Mouse (Mus musculus) G1E (cell line): ENCODE results near the gene Igf2bp3. TPM values are rescaled to one million over a fixed set of nuclear protein-coding genes. Genes with fewer than 3 reads are reported as not detected.

Source experiments
- ATAC-seq: 2 replicates; pipeline ENCODE4 v1.8.0; 2016; ENCODE audit warnings: mild to moderate bottlenecking; ENCODE audit not compliant: insufficient number of reproducible peaks, poor library complexity, low FRiP score, severe bottlenecking; ENCODE audit errors: extremely low read depth
- DNase-seq: peaks from one replicate; pipeline ENCODE4 v3.0.0; 2012; ENCODE audit warnings: low spot score
- H3K27me3 ChIP-seq: 2 replicates; pipeline ENCODE4 v1.6.1; 2012; ENCODE audit warnings: mild to moderate bottlenecking, low read length, inconsistent platforms; ENCODE audit not compliant: insufficient read depth
- H3K36me3 ChIP-seq: replicated peaks from 2 replicates; pipeline ENCODE3; 2012; ENCODE audit warnings: mild to moderate bottlenecking, inconsistent platforms
- H3K4me1 ChIP-seq: 2 replicates; pipeline ENCODE4 v1.6.1; 2012; ENCODE audit warnings: low read depth, low read length, inconsistent platforms, mixed read lengths; ENCODE audit not compliant: insufficient read depth
- H3K4me3 ChIP-seq: 2 replicates; pipeline ENCODE4 v1.5.1; 2012; ENCODE audit warnings: low read depth, mild to moderate bottlenecking, inconsistent platforms, low read length, moderate library complexity, mixed read lengths
- H3K9me3 ChIP-seq: replicated peaks from 2 replicates; pipeline ENCODE4 v1.6.1; 2012; ENCODE audit warnings: inconsistent platforms
- CTCF ChIP-seq: IDR thresholded peaks from 2 replicates; pipeline ENCODE4 v1.5.1; 2012; ENCODE audit warnings: low read depth, low read length, inconsistent platforms, mixed read lengths
- GATA1 ChIP-seq: IDR thresholded peaks from 2 replicates; pipeline ENCODE4 v1.6.1; 2012; ENCODE audit warnings: borderline replicate concordance, low read length, inconsistent platforms, mixed read lengths
- GATA2 ChIP-seq: IDR thresholded peaks from 2 replicates; pipeline ENCODE4 v1.6.1; 2012; ENCODE audit warnings: low read depth, low read length, inconsistent platforms, borderline replicate concordance
- POLR2AphosphoS5 ChIP-seq: IDR thresholded peaks from 2 replicates; pipeline ENCODE4 v1.6.1; 2012; ENCODE audit warnings: low read depth, low read length, inconsistent platforms; ENCODE audit not compliant: insufficient replicate concordance
- TAL1 ChIP-seq: conservative IDR thresholded peaks from 2 replicates; pipeline ENCODE4 v1.6.1; 2012; ENCODE audit warnings: low read depth, low read length, inconsistent platforms, mixed read lengths
- polyA plus RNA-seq: library from polyadenylated mRNA; stranded (reverse); fragments of >175 nt; gene quantifications from 2 replicates; pipeline ENCODE4 v1.2.3, GENCODE M21; 2012
- total RNA-seq, 2 experiments: library from RNA; stranded (forward) in 1 of 2; stranded (reverse) in 1 of 2; fragments of 200-1000 nt in 1 of 2; fragments of >200 nt in 1 of 2; fragmentation: Nextera tagmentation in 1 of 2; gene quantifications; 2 replicates each; pipeline ENCODE4 v1.2.3; 2014 to 2017

Igf2bp3 gene
- total and polyA plus RNA-seq, 3 experiments = 25.9 to 50.9 (median 41.2) TPM

DNA sequence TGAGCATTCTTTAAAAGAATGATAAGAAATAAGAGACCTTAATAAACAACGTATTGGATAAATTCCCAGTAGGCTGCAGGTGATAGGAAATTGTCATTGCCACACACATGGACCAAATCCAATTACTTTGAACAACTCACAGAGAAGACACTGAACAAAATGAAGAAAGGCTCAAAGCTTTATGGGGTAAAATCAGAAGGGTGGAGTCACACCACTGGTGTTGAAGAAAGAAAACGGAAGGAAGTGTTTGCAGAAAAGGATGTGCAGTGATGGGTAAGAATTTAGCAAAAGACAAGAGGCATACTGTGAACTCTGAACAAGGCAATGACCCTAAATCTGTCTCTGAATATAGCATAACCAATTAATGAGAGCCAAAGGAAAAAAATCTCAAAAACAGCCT is 54.8 kb downstream of the Igf2bp3 start:
- Histone ChIP-seq H3K4me3 (no peak overlapping the region), H3K36me3 (peaks cover 63% of the 10 kb centered on the region), H3K9me3 (no peaks in the 10 kb centered on the region), H3K27me3 (no peaks in the 10 kb centered on the region), H3K4me1 (peaks cover 8% of the 10 kb centered on the region; the same call in 1 of the 2 replicates)
- DNase-seq (no peak), ATAC-seq (no peak)
- no peak for TF ChIP-seq POLR2AphosphoS5
- no peak for TF ChIP-seq GATA1
- no peak for TF ChIP-seq CTCF
- no peak for TF ChIP-seq GATA2
- TF ChIP-seq TAL1 = no peak

DNA sequence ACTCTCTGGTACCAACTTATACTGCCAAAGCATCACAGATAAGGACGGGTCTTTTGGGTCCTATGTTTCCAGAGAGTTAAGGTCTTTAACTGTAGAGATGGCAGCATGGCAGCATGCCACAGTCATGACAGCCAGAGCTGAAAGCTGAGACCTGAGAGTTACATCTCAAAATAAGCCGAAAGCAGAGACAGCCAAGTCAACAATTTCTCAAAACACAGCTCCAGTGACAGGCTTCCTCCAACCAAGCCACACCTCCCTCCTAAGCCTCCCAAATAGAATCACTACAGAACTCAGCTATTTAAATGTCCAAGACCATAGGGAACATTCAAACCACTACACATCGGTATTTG is 58.0 kb downstream of the Igf2bp3 start:
- peaks cover 8% of the 10 kb centered on the region; the same call in 1 of the 2 replicates for H3K4me1 ChIP-seq
- no peaks in the 10 kb centered on the region for H3K27me3 ChIP-seq
- H3K9me3 ChIP-seq = no peaks in the 10 kb centered on the region
- H3K4me3 ChIP-seq = no peak overlapping the region
- DNase-seq = no peak
- peaks cover 57% of the 10 kb centered on the region for H3K36me3 ChIP-seq
- TF ChIP-seq GATA2 (no peak), GATA1 (no peak), POLR2AphosphoS5 (no peak), CTCF (no peak), TAL1 (no peak)
- ATAC-seq = no peak

DNA sequence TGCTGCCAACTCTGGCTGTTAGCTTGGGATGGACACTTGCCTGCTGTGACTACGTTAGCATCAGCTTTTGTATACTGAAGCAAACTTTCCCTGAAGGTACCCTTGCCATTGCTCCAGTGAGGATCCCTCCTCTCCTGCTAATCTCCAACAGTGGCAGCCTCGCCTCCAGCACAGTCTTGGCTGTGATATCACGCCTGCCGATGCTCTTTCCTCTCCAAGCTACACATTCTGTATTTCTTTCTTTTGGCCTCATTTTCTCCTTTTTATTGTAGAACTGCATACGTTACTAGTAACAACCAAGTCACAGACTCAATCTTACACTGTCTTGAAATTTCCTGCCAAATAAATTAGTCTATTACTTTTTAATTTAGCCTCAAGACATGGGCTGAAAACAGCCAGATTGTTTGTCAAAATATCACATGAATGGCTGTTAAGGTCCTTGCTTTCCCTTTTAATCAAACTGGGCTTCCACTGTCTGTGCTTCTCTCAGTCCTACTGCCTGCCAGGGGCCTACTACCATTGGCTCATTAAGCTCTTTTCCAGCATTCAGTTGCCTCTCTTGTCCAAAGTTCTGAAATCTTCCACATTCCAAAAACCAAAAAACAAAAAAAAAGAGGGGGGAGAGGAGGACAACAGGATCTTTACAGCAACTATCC is 58.5 kb downstream of the Igf2bp3 start:
- no peak for DNase-seq
- no peak for ATAC-seq
- H3K4me1 ChIP-seq = peaks cover 8% of the 10 kb centered on the region; the same call in 1 of the 2 replicates

DNA sequence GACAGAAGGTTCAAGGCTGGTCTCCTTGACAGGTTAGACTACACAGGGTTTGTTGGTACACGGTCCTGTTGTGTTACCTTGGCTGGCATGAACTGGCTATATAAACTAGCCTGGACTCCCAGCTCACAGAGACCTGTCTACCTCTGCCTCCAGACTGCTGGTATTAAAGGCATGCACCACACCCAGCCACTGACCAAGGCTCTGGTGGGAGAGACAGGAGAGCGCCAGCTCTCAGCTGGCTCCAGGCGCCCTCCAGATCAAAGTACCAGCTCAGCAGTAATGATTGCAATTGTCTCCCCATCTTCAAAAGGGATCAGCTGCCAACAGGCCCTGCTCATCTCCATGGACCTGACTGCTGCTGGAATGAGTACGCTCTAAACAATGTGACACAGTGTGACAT is 63.3 kb downstream of the Igf2bp3 start:
- Histone ChIP-seq H3K36me3 (peaks cover 54% of the 10 kb centered on the region), H3K9me3 (no peaks in the 10 kb centered on the region), H3K4me3 (no peak overlapping the region), H3K27me3 (no peaks in the 10 kb centered on the region), H3K4me1 (peaks cover 11% of the 10 kb centered on the region)
- DNase-seq (no peak), ATAC-seq (no peak)
- no peak for TF ChIP-seq POLR2AphosphoS5
- TF ChIP-seq GATA2 = no peak
- TF ChIP-seq CTCF = no peak
- TF ChIP-seq TAL1 = no peak

More for the DNA sequence above, 58.5 kb downstream of the Igf2bp3 start:
- Histone ChIP-seq H3K27me3 (no peaks in the 10 kb centered on the region), H3K9me3 (no peaks in the 10 kb centered on the region), H3K36me3 (peaks cover 56% of the 10 kb centered on the region), H3K4me3 (no peak overlapping the region)
- TF ChIP-seq CTCF (no peak), GATA2 (no peak), TAL1 (no peak), GATA1 (no peak), POLR2AphosphoS5 (no peak)

DNA sequence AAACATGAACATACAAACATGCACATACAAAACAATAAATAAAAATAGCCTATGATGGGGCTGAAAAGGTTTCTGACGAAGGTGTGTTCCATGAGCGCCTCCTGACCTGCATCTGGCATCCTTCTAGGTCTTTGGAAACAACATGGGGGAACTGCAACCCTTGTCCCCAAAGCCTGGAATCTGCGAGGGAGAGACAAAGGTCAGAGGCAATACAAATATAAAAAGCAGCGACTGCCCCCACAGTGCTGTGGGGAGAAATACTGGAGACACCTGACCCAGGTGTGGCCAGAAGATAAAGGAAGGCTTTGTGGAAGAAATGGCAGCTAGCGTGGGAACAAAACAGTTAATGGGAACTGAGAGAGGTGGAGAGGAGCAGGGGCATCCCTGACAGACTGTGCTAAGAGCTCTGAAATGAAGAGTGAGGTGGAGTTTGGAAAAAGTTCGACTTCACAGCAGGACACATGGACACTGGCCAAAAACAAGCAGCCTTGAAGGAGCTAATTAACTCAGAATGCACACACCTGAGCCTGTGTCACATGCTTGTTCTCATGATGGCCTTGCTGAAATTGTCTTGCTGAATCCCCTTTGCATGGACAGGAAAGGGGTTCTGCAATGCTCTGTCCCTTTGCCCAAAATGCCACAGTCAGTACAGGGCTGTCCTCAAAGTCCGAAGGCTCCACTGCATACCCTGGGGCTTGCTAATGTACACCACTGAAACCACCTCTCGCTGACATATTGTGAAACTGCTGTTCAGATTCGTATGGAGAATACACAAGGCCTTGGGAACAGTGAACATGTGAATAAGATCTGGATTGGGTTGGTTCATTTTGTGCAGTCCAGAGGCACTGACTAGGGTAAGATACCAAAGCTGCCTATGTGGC is 64.2 kb downstream of the Igf2bp3 start:
- TF ChIP-seq GATA1 = no peak
- TF ChIP-seq CTCF = no peak
- no peak for TF ChIP-seq POLR2AphosphoS5
- TF ChIP-seq GATA2 = no peak
- no peak for TF ChIP-seq TAL1
- DNase-seq (no peak), ATAC-seq (no peak)

More for the DNA sequence above, 64.2 kb downstream of the Igf2bp3 start:
- peaks cover 11% of the 10 kb centered on the region for H3K4me1 ChIP-seq
- no peak overlapping the region for H3K4me3 ChIP-seq
- no peaks in the 10 kb centered on the region for H3K27me3 ChIP-seq
- H3K36me3 ChIP-seq = peaks cover 55% of the 10 kb centered on the region
- no peaks in the 10 kb centered on the region for H3K9me3 ChIP-seq
